Mouse (Mus musculus) R1 (cell line): Measurements from ENCODE around the gene Scarf1.
A peak's percentile ranks its signal among the peaks of the same experiment; 100 is the strongest.

Experiments
- DNase-seq: peaks from one replicate; pipeline ENCODE4 v3.0.0-alpha.2; 2018; ENCODE audit warnings: low read depth, low spot score

Scarf1 gene

DNA sequence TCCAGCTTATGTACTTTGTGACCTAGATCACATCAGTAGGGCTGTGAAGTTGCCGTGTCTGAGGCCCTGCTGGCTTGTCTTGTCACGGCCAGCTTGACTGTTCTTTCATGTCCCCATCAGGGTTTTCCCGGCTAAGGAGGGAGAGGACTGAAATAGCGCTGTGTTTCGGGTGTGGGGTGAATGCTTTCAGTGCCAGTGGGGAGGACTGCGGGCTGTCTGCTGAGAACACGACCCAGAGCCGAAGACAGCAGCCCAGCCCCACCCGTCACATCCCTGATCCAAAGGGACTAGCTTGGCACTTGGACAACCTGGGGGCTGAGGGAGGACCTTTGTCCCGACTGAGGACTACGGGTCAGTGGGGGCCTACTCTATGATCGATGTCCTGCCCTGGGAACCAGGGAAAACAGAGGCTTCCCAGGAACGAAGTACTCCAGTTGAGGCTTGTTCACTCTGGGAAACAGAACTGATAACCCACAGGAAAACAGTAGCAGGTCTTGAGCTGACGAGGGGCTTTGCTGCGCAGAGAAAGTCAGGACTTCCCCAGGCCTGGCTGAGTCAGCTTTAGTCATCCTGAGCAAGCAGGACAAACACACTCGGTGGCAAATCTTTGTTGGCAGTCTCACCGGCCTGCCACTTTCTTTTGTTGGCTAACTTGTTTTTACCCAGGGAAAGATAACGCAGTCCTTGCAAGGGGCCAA lies 50.7 kb downstream of the Scarf1 start:
- DNase-seq: no peak

DNA sequence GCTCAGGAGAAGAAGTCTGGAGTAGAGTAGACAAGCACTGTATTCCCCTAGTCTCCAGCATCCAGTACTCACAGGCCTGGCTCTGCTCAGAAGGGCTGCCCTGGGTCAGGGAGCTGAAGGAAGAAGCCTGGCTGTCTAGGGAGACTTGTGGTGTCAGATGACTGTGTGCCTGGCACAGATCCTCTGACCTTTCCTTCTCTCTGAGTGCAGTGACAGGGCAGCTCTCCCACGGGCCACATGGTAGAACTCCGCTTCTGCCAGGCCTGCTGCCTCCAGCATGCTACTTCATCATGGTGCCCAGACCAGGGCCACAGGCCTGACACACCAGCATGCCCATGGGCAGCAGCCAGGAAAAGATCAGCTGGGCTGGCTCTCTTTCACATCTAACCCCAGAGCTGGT lies 52.5 kb downstream of the Scarf1 start:
- no peak for DNase-seq

DNA sequence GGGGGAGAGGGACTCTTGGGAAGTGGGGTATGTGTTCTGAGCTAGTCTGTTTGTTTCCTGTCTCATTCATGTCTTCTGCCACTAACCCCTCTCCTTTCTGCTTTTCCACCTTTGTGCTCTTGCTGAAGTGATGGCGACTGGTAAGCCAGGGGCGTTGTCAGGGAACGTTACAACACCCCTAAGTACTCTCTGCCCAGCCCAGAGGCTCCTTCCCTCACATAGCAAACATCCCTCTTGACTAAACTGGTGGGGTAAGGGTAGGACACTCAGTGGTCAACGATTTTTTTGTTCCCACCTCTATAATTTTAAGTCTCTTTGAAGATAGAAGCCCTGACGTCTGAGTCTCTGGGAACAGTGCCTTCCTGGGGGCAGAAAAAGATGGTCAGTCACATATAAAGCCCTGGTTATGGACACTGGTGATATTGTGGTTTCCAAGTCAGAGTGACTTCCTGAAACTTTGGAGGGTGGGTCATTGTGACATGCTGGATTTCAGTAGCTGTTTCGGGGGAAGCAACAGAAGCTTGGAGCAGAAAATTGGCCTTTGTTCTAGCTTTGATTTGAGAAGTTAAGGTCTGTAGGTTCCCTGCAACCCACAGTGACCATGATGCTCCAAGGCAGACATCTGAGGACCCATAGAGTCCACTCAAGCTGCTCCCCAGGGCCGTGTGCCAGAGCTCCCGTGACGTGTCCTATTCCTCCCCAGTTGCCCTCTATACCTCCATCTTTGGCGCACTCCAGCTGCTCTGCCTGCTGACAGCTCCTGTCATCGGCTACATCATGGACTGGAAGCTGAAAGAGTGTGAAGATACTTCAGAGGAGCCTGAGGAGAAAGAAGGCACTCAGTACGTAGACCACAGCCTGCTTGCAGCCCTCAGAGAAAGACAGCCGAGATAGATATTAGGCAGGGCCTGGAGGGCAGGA lies 53.2 kb downstream of the Scarf1 start:
- DNase-seq: no peak

DNA sequence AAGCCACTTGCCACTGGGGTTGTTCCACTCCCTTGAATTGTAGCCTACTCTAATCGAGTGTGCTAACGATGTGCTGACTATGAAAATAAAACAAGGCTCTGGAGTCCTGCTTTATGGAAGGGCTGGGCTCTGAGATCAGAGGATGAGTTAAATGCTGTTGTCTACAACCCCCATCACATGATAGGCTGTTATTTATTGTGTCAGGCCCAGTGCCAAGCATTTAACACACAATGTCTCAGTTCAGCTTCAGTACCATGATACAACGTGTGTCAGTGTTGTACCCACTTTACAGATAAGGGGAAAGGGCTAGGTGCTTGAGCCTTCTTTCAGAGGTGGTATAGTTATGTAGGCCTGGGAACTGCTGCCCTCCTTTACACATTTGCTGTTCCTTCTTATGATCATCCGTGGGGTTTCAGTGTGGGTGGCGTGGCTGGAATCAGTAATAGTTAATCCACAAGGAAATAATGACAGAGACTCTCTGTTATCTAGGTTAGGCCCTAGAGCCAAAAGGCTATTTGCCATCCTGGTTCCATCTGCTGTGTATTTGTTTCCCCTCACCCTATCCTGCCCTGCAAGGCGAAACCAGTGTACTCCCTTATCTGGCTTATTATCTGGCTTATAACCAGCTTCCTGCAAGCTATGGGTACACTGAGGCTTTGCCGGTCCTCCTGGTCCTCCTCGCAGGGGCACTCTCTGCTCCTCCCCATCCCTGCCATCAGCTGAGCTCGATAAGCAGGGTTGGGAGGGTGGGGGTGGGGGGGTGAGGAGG lies 54.2 kb downstream of the Scarf1 start:
- DNase-seq: no peak

DNA sequence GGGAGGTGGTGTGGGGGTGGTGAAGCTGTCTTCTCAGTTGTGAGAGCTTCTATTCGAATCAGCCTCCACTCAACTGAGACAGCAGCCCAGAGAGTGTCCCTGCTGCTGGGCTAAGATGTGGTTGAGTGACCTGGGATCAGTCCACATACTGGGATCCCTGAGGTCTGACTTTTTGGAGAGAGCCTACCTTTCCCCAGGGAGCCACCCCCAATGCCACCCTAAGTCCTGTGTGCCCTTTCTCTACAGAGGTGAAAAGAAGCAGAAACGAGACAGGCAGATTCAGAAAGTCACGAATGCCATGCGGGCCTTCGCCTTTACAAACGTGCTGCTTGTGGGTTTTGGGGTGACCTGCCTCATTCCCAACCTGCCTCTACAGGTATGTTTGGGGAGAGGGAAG lies 54.8 kb downstream of the Scarf1 start:
- no peak for DNase-seq

DNA sequence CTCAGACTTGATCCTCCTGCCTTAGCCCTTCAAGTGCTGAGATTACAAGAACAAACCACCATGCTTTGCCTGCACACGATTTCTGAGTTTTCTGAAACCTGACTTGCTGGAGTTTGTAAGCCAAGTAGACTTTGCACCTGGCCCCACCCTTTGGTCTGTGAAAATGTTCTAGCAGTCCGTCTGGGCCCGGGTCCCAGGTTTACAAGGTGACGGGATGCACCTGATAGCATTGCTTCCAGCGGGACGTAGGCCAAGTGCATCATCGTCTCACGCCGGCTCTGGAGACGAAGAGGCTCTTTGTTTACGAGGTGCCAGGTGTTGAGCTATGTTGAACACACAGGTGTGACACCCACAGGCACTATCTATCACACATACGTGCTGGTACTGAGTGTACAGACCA lies 55.6 kb downstream of the Scarf1 start:
- DNase-seq: no peak

DNA sequence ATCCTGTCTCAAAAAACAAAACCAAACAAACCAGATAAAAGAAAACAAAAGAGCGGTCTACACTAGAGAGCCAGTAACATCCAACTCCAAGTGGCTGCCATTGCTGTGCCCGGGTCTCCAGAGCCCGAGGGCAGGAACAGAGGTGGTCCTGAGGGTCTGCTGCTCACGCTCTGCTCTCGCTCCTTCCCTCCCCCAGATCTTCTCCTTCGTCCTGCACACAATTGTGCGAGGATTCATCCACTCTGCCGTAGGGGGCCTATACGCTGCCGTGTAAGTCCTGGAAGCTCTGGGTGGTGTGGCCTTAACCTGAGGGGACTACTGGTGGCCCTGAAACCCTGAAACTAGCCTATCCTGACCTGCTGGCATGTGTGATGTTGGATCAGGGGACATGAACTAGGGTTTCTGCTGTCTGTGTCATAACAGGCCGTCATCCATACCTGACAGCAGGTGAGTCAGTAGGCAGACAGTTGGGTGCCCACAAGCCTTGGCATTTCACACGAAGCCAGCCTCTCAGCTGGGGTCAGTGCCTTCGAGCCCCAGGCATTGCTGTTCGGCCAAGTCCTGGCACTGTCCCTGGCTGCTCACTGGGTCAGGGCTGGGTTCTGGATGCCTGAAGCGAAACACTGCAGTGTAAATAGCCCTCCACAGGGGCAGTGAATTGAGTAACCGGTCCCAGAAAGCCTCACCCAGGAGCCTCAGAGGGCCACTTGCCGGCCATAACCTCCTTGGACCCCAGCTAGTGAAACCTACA lies 57.2 kb downstream of the Scarf1 start:
- no peak for DNase-seq

DNA sequence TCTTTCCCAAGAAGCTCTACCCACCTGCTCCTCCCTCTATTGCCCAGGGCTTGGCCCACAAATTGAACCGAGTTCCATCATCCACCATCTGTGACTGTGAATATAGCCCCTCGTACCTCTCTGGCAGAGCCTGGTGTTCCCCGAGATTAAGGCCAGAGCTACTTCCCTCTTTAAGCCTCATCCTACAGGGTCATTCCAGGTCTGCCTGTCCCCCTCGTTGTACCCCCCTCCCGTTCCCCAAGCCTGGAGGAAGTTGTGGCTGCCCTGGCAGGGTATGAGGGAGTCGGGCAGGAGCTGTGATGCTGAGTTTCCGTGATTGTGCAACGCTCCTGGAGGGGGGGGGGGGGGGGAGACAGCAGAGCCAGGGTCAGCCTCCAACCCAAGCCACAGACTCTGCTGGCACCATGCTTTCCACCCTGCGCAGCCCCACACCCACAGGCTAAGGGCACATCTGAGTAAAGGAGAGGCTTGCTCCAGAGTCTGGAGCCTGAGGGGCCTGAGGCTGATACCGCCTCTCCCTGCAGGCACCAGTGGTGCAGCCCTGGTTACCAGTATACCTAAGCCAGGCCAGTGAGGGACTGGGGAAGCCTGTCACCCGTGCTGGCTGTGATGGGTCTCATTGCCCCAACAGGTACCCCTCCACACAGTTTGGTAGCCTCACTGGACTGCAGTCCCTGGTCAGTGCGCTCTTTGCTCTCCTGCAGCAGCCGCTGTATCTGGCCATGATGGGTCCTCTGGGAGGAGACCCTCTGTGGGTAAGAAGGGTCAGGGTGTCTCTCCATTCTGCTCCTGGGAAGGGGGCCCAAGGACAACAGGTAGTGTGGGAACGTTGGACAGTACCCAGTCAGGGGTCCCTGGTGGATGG lies 58.0 kb downstream of the Scarf1 start:
- DNase-seq: no peak

DNA sequence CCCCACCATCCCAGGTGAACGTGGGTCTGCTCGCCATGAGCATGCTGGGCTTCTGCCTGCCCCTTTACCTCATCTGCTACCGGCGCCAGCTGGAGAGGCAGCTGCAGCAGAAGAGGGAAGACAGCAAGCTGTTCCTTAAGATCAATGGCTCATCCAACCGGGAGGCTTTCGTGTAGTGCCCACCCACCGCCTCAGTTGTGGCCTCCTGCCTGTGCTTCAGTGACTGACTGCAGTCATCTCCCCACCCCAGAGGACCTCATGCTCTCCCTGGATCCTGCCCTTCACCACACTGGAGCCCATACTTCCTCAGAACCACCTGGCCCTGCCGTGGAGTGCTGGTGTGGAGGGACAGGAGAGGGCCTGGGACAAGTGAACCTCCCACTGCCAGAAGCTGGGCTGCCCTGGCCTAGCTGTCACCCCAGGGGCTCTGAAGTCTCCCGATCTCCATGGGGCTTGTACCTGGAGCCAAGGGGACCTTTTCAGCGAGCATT lies 59.0 kb downstream of the Scarf1 start:
- DNase-seq: no peak

DNA sequence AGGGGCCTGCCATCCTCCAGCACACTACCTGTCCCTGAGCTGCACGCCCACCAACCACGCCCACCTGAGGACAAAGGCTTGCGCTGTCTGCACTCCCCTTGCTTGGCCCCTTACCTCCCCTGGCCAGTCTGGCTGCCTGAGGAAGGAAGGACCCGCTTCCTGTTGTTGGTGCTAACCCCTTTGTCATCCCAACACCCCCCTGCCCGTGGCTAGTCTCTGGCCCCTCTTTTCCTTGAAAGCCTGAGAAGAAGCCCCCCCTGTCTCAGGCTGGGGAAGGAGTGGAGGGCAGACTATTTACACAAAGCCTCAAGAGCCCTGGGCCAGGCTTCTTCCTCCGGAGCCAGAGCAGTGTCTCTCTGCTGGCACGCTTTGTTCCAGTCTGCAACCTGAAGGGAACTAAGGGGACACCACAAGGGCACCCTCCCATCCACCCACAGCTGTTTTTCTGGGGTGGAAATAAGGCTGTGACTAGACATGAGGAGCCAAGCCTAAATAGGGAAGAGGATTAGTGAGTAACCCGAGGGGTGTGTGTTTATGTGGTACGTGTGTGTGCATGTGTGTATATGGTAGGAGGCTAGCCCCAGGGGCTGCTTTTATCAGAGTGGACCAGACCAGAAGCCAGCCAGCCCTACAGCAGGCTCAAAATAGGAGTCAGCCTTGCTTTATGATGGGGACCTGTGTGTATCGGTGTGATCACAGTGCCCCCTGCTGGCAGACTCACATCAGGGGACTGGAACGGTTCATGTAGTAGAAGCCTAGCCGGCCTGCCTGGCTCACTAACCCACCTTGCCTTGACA lies 59.7 kb downstream of the Scarf1 start:
- DNase-seq: peak; percentile 86

DNA sequence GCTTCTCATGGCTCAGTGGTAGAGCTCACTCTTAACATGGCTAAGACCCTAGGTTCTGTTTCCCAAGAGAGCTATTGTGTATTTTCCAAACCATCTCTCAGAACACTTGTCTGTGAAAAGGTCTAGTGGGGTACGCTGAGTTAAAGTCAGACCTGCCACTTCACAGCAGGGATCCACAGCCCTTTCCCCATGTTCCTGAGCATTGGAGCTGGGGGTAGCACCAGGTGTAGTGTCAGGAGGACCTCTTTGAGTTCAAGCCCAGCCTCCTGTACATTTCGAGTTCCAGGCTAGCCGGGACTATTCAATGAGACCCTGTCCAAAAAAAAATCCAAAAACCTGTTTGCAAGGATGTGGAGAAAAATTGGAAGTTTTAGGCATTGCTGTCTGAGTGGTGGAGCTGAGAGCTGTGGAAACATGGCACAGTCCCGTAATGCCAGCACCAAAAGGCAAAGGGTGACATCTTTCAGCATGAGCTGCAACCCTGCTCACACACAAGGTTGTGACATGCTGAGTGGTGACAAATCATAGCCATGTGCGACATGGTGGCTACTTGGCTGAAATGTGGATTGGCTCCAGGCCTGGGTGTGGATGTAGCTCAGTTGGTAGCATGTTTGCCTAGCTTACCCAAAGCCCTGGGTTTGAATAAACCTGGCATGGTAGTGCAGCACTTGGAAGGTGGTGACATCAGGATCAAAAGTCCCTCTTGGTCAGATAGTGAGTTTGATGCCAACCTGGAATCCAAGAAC lies 61.2 kb downstream of the Scarf1 start:
- no peak for DNase-seq

DNA sequence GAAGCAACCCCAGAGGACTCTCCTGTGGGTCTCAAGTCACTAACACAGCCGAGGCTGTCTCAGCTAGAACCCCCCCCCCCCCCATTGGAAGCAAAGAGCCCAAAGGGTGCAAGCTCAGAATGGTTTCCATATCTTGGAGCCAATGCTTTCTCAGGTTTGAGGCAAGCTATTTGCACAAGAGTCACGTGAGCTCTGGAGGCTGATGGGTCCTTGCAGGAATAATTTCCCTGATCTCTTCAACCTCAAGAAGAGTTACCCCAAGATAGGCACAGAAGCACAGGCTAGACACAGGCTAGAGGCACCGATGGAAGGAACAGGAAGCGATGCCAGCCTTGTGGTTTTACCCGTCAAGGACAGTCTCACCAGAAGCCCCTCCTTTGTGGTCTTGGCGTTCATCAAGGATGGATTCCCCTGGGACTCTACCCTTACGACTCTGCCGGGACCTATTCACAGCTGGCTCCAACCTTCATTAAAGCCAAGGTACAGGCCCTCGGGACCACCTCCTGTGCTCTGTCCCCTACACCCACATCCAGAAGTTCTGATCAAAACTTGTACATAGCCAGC lies 62.3 kb downstream of the Scarf1 start:
- no peak for DNase-seq
